Mouse (Mus musculus) lung, embryonic 16.5 days (tissue): Measurements from ENCODE around the gene Creb5. TPM values are rescaled to one million over a fixed set of nuclear protein-coding genes. Genes with fewer than 3 reads are reported as not detected.

Experiments used
- ATAC-seq: fragments of 200-750 bp; cut with Nextera tagmentation; 2 replicates; pipeline ENCODE4 v1.8.0; 2017; ENCODE audit warnings: low read depth, mild to moderate bottlenecking, moderate library complexity
- H3K27ac ChIP-seq: fragments of 300-500 bp; sonication (generic); 2 replicates; pipeline ENCODE4 v1.5.1; 2014; ENCODE audit warnings: mild to moderate bottlenecking, control low read depth, low read length
- H3K27me3 ChIP-seq: fragments of 300-500 bp; sonication (generic); 2 replicates; pipeline ENCODE4 v1.6.1; 2014; ENCODE audit warnings: low read depth, low read length, mixed read lengths; ENCODE audit not compliant: control insufficient read depth, insufficient read depth
- H3K36me3 ChIP-seq: fragments of 300-500 bp; sonication (generic); 2 replicates; pipeline ENCODE4 v1.6.1; 2014; ENCODE audit warnings: low read length; ENCODE audit not compliant: control insufficient read depth, insufficient read depth
- H3K4me1 ChIP-seq: fragments of 300-500 bp; sonication (generic); replicated peaks from 2 replicates; pipeline ENCODE4 v1.6.1; 2014; ENCODE audit warnings: low read length, mixed read lengths; ENCODE audit not compliant: control insufficient read depth, insufficient read depth
- H3K4me2 ChIP-seq: fragments of 300-500 bp; sonication (generic); 2 replicates; pipeline ENCODE4 v1.6.1; 2014; ENCODE audit warnings: low read depth, low read length, control low read depth
- H3K4me3 ChIP-seq: fragments of 300-500 bp; sonication (generic); 2 replicates; pipeline ENCODE4 v1.5.1; 2014; ENCODE audit warnings: mild to moderate bottlenecking, low read length, control low read depth
- H3K9ac ChIP-seq: fragments of 300-500 bp; sonication (generic); 2 replicates; pipeline ENCODE4 v1.6.1; 2014; ENCODE audit warnings: low read length, control low read depth
- H3K9me3 ChIP-seq: fragments of 300-500 bp; sonication (generic); 2 replicates; pipeline ENCODE4 v1.6.1; 2016; ENCODE audit warnings: low read length; ENCODE audit not compliant: control insufficient read depth
- WGBS: fragments of 180-500 bp; shearing (Covaris S2); extraction: QIAGEN DNeasy Blood & Tissue Kit; methylation state at CpG from one replicate; pipeline ENCODE4 v1.1.7; 2014; 5-methylcytosine and 5-hydroxymethylcytosine counted together
- polyA plus RNA-seq: library from polyadenylated mRNA; unstranded; fragments of >200 nt; fragmentation: Nextera tagmentation; extraction: Ambion mirVana; gene quantifications from 2 replicates; pipeline ENCODE4 v1.2.1, GENCODE M21; 2015

Creb5 gene
- polyA plus RNA-seq, 1 experiment from 2014 or later, result 5.8 TPM

DNA sequence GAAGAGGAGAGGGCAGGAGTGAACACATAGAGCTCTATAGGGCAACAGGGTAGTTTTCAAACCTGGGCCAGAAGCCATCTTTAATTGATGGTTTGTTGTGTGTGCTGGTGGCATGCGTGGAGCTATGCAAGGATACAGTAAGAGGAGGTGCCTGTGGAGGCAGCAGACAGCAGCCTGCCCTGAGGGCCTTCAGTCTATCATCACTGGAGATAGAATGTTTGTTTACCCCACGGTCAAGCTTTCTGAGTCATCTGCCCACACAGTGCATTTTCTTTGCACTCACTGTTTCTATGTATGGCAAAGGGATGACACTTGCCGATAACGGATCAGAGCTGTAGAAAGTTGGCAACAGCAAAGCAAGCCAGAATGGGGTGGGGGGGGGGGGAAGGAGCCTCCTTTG lies 435.6 kb downstream of the Creb5 start:
- no peak overlapping the region for H3K4me2 ChIP-seq
- H3K36me3 ChIP-seq, result no peaks in the 10 kb centered on the region
- H3K9ac ChIP-seq, result no peak overlapping the region
- ATAC-seq, result no peak
- H3K27me3 ChIP-seq, result peaks cover 4% of the 10 kb centered on the region
- no peaks in the 10 kb centered on the region for H3K4me1 ChIP-seq
- no peak overlapping the region for H3K4me3 ChIP-seq
- no peak overlapping the region for H3K27ac ChIP-seq
- 67% methylated on average over 4 of the region's 4 CpGs for WGBS
- H3K9me3 ChIP-seq, result no peaks in the 10 kb centered on the region

DNA sequence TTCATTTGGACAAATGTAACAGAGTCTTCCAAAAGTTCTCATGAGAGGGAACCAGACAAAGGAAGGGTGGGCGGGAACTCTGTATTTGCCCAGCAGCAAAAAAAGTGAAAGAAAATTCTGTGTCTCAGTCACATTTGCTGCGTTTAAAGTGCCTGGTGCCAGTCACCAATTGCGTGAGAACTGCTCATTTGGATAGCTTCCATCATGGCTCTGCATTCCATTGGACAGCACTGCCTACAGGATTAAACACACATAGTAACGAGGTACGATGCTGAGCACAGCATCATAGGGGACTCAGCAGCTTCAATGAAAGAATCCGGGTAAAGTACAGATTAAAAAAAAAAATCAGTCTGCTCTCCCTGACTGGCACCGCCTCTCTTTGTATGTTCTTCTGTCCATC lies 443.4 kb downstream of the Creb5 start:
- no peak overlapping the region for H3K4me2 ChIP-seq
- H3K9me3 ChIP-seq, result no peaks in the 10 kb centered on the region
- H3K27ac ChIP-seq, result no peak overlapping the region
- no peaks in the 10 kb centered on the region for H3K27me3 ChIP-seq
- no peaks in the 10 kb centered on the region for H3K4me1 ChIP-seq
- 68% methylated on average over 7 of the region's 7 CpGs for WGBS
- no peak for ATAC-seq
- no peak overlapping the region for H3K4me3 ChIP-seq
- no peaks in the 10 kb centered on the region for H3K36me3 ChIP-seq
- no peak overlapping the region for H3K9ac ChIP-seq

DNA sequence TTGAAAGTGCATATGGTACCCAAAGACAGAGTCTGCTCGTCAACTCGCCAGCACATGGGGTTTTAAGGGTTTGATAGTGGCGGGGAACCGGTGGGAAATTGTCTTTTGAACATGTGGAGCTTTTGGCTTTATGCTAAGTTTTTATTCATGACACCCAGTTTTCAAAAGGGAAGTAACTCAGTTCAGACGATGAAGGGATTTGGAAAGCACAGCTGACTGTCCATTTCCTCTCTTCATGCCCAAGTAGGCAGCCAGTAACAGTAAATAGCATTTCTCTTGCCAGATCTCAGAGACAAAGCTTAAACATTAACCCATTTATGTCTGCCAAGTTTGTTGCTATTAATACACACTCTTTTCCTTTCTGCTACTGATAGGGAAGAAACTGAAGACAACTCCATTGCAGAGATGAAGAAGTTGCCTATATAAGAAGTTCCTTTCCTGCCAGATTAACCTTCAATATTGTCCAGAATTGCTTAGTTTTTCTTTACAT lies 444.0 kb downstream of the Creb5 start:
- 49% methylated on average over 5 of the region's 5 CpGs for WGBS
- H3K27me3 ChIP-seq, result no peaks in the 10 kb centered on the region
- no peak overlapping the region for H3K4me3 ChIP-seq

DNA sequence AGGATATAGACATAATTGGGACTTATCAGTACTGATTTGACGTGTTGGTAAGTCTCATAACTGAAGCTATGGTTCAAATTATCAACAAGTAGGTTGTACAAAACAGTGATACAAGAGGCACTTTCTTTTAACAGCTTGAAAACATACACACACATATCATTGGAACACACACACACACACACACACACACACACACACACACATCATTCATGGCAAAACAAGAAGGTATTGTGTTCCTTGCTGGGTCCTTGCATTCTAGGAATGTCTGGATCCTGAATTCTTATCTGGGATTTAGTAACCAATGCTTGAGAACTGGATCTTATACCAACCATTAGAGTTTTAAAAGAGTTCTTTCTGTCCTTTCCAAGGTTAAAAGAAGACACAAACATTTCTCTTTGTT lies 446.5 kb downstream of the Creb5 start:
- Histone ChIP-seq H3K9me3 (no peaks in the 10 kb centered on the region), H3K4me1 (peaks cover 3% of the 10 kb centered on the region; the same call in 1 of the 2 replicates), H3K9ac (no peak overlapping the region), H3K27me3 (no peaks in the 10 kb centered on the region), H3K36me3 (no peaks in the 10 kb centered on the region), H3K4me2 (no peak overlapping the region), H3K27ac (no peak overlapping the region), H3K4me3 (no peak overlapping the region)
- WGBS, result 85% methylated on average over 1 of the region's 1 CpGs
- ATAC-seq, result no peak

More for the DNA sequence above, 444.0 kb downstream of the Creb5 start:
- no peaks in the 10 kb centered on the region for H3K36me3 ChIP-seq
- no peak overlapping the region for H3K9ac ChIP-seq
- no peaks in the 10 kb centered on the region for H3K9me3 ChIP-seq
- no peaks in the 10 kb centered on the region for H3K4me1 ChIP-seq
- H3K27ac ChIP-seq, result no peak overlapping the region
- no peak overlapping the region for H3K4me2 ChIP-seq
- no peak for ATAC-seq

DNA sequence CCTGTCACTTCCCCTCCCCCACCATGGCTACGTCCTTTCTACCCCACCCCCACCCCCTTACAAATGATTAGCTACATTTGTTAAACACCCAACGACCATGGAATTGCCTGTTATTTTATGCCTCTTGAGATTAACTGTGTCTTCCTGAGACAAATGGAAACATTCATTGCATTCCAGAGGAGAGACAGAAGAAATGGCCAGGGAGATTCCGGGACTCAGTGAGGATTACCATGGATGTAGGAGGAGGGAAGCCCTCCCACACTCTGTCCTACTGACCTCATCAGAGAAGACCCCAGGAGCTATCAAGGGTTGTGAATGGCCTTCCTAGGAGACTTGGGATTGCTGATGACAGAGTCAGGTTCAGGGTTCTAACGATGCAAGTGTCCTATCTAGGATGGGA lies 446.9 kb downstream of the Creb5 start:
- ATAC-seq, result no peak
- no peak overlapping the region for H3K9ac ChIP-seq
- no peak overlapping the region for H3K27ac ChIP-seq
- no peak overlapping the region for H3K4me3 ChIP-seq
- H3K4me2 ChIP-seq, result no peak overlapping the region
- 25% methylated on average over 4 of the region's 4 CpGs for WGBS
- H3K9me3 ChIP-seq, result no peaks in the 10 kb centered on the region
- peaks cover 3% of the 10 kb centered on the region; the same call in 1 of the 2 replicates for H3K4me1 ChIP-seq
- H3K27me3 ChIP-seq, result no peaks in the 10 kb centered on the region
- no peaks in the 10 kb centered on the region for H3K36me3 ChIP-seq

DNA sequence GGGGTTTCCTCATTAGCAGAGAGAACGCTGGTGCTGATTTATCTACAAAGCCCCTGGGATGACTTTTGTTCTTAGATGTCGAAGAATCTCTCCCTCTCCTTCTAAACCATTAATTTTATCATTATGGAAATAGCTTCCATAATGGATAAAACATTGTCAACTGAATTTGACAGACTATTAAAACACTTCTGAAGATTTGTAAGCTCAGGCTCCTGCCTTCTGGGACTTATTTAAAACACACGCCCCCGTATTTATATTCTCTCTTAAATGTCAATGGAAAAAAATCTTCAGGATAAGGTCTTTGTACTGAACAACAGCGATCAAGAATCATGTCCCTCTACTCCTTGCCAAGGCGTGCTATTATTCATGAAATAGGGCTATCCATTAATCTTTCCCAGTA lies 448.6 kb downstream of the Creb5 start:
- WGBS, result 57% methylated on average over 6 of the region's 6 CpGs
- no peak for ATAC-seq
- Histone ChIP-seq H3K4me3 (no peak overlapping the region), H3K9ac (no peak overlapping the region), H3K4me2 (no peak overlapping the region), H3K27ac (no peak overlapping the region), H3K27me3 (no peaks in the 10 kb centered on the region), H3K4me1 (peaks cover 3% of the 10 kb centered on the region; the same call in 1 of the 2 replicates), H3K9me3 (no peaks in the 10 kb centered on the region), H3K36me3 (no peaks in the 10 kb centered on the region)

DNA sequence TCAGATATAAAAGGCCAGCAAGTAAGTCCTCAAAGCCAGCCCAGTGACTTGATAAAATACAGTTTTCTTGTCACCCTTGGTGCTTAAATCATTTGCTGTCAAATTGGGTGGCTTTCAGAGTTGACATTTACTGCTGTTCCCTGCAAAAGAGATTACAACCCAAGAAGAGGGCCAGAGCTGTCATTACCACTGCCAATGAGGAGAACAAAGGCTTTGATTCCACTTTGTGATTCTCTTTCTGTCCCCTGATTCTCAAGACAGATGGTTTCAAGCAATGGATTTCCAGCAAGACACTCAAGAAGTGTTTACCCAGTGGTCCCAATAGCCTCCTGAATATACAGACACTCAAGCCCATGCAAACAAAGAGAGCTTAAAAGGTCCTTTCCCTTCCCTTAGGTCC lies 451.1 kb downstream of the Creb5 start:
- no peaks in the 10 kb centered on the region; the same call in 1 of the 2 replicates for H3K27me3 ChIP-seq
- no peaks in the 10 kb centered on the region for H3K36me3 ChIP-seq
- peaks cover 3% of the 10 kb centered on the region; the same call in 1 of the 2 replicates for H3K4me1 ChIP-seq
- no peak overlapping the region for H3K4me3 ChIP-seq
- H3K4me2 ChIP-seq, result no peak overlapping the region
- ATAC-seq, result no peak
- H3K27ac ChIP-seq, result no peak overlapping the region
- no peaks in the 10 kb centered on the region for H3K9me3 ChIP-seq
- H3K9ac ChIP-seq, result no peak overlapping the region

DNA sequence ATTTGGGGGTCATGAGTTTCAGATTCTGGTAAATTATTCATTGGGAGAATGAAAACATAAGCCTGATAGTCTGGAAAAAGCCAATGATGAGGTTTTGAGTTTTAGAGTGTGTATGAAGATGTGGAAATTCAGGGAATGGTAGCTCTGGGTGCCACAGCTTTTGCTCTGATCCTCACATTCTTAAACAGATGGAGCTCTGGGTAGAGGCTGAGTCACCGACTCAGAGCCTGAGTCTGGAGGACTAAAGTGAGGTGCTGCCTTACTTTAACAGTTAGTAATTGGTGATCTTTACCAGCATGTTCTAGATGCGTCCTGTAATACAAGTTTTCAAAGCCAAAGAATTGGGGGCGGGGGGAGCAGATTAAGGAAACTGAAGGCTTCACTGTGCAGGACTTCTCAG lies 454.2 kb downstream of the Creb5 start:
- Histone ChIP-seq H3K4me3 (no peak overlapping the region), H3K27me3 (no peaks in the 10 kb centered on the region; the same call in none of the 2 replicates), H3K4me2 (no peak overlapping the region), H3K36me3 (no peaks in the 10 kb centered on the region), H3K9me3 (no peaks in the 10 kb centered on the region), H3K4me1 (peaks cover 3% of the 10 kb centered on the region; the same call in 1 of the 2 replicates), H3K9ac (no peak overlapping the region), H3K27ac (no peak overlapping the region)
- WGBS, result 87% methylated on average over 3 of the region's 3 CpGs
- ATAC-seq, result no peak
